In genomic region chr3:140872511-140872910, GRCm38 (mm10) we compare ENCODE assay signal across 24 mouse cellular contexts.
"Had no signal": no experiment of that assay in that cellular context is flagged by ENCODE, and none has a peak within 500 bp of the region (broad histone marks: within the 10 kb centered on the region; RNA-seq: fewer than 3 reads in every experiment).

No protein-coding gene starts in this region.

- H3K4me2 ChIP-seq: heart, embryonic 11.5 days; heart, embryonic 13.5 days; heart, embryonic 15.5 days; hindbrain, embryonic 13.5 days; hindbrain, embryonic 15.5 days; kidney, embryonic 15.5 days; limb, embryonic 13.5 days; limb, embryonic 15.5 days; liver, embryonic 12.5 days had no signal

- DNase-seq: gastrocnemius, postnatal 14 days; gastrocnemius, postnatal 36 days; heart, adult 18-20 months; heart, postnatal 14 days; heart, postnatal 36 days; kidney, adult 11 months; kidney, adult 2 months; kidney, adult 9 months; kidney, postnatal 10 days; kidney, postnatal 36 days; layer of hippocampus, adult 9-11 months; layer of hippocampus, postnatal 36 days; left cerebral cortex, postnatal 4 days had no signal

- H3K9me3 ChIP-seq: heart, embryonic 13.5 days; heart, embryonic 15.5 days; hindbrain, embryonic 13.5 days; hindbrain, embryonic 15.5 days; kidney, embryonic 15.5 days; limb, embryonic 13.5 days; limb, embryonic 15.5 days; liver, embryonic 12.5 days had no signal

- H3K4me3 ChIP-seq: heart, embryonic 13.5 days; heart, embryonic 15.5 days; hindbrain, embryonic 13.5 days; hindbrain, embryonic 15.5 days; kidney, embryonic 15.5 days; limb, embryonic 13.5 days; limb, embryonic 15.5 days; liver, embryonic 12.5 days had no signal

- H3K9ac ChIP-seq: heart, embryonic 13.5 days; heart, embryonic 15.5 days; hindbrain, embryonic 13.5 days; hindbrain, embryonic 15.5 days; kidney, embryonic 15.5 days; limb, embryonic 13.5 days; limb, embryonic 15.5 days; liver, embryonic 12.5 days had no signal

- H3K4me1 ChIP-seq: heart, embryonic 13.5 days; heart, embryonic 15.5 days; hindbrain, embryonic 13.5 days; hindbrain, embryonic 15.5 days; kidney, embryonic 15.5 days; limb, embryonic 13.5 days; limb, embryonic 15.5 days had no signal

- H3K27me3 ChIP-seq: heart, embryonic 13.5 days; heart, embryonic 15.5 days; hindbrain, embryonic 13.5 days; hindbrain, embryonic 15.5 days; kidney, embryonic 15.5 days; limb, embryonic 13.5 days; limb, embryonic 15.5 days; liver, embryonic 12.5 days had no signal

- ATAC-seq: hindbrain, postnatal 0 days; intestine, embryonic 16.5 days; liver, embryonic 12.5 days had no signal

- H3K36me3 ChIP-seq: heart, embryonic 13.5 days; heart, embryonic 15.5 days; hindbrain, embryonic 13.5 days; hindbrain, embryonic 15.5 days; kidney, embryonic 15.5 days; limb, embryonic 13.5 days; limb, embryonic 15.5 days; liver, embryonic 12.5 days had no signal

- H3K27ac ChIP-seq: heart, embryonic 13.5 days; heart, embryonic 15.5 days; hindbrain, embryonic 13.5 days; hindbrain, embryonic 15.5 days; hindbrain, postnatal 0 days; kidney, embryonic 15.5 days; limb, embryonic 13.5 days; limb, embryonic 15.5 days; liver, embryonic 12.5 days had no signal
